Mouse (Mus musculus): ENCODE results near the gene 1700067P10Rik.

1700067P10Rik gene

DNA sequence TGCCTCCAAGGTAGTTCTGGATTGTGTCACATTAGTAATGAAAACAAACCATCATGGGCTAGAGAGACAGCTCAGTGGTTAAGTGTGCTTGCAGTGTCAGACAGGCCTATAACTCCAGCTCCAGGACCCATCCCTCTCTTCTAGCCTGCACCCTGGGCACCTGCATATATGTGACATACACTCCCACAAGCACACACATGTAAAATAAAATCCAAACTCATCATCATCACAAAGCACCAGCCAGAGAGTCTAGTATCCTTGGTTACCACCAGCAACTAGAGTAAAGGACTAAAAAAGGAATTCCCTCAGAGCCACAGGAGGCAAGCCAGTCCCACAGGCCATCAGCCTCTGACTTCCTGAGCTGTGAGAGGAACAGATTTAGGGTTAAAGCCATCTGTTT is at the start of gene 1700067P10Rik:
Gene 1700067P10Rik, plus strand, starts transcription at position 301 of the 400 bp plus-strand sequence.
- no peak for DNase-seq (ENCODE audit: low read depth, low spot score)

DNA sequence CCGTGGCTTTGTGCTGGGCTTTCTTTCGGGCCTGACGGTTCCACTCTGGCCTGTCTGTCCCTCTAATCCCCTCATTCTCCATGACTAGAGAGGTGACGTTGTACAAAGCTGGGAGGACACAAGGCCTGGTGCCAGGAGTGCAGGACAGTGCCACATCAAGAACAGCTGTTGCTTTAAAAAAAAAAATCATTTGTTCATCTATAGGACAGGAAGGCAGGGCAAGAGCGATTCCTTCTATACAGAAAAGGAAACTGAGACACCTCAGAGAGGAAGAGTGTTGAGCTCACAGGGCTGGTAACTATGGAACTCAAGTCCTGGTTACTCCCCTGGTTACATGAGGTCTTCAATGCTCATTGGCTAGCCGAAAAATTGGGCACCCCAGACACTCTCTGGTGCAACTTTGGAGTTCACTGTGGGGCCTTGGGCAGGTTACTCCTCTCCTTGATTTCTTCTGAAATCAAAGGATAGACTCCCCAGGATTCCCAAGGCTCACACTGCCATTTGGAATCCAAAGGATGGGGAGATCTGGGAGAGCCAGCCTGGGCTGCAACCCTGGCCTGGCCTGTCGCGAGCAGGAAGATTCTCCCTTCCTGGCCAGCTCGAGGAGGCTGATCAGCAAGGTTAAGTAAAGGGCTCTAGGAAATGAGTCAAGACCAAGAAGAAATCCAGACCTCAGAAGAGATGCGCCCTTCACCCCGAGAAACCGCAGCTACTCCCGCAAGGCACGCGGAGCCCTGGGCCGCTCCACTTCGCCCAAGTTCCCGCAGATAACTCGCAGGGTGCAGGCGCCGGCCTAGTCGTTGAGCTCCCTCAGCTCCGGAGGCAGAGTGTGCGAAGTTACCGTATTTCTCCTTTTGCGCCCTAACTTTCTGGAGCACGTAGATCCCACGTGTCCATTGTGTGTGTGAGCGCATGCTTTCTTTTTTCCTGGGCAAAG is 47.5 kb upstream of the 1700067P10Rik start:
- DNase-seq (ENCODE audit: low read depth, low spot score): peak; percentile 81

DNA sequence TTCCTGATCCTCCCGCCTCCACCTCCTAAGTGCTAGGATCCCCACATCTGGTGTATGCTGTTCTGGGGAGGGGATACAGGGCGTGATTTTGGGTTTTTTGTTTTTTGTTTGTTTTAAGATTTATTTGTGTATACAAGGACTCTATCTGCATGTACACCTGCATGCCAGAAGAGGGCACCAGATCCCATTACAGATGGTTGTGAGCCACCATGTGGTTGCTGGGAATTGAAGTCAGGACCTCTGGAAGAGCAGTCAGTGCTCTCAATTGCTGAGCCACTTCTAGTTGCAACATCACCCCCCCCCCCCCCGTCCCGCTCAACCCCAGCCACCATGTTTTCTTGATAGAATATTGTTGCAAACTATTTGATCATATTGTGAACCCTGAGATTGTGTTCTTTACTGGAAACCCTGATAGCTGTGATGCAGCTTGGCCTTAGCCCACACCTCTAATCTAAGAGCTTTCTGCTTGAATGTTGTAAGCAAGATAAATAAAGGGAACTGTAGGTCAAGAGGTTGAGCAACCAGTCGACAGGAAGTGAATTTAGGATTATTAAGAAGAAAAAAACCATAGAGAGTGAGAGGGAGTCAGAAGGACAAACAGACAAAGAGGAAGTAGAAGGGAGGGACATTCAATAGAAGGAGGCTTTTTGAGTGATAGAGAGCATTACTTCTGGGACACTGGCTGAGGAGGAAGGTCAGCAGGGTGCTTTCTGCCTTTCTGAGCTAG is 45.8 kb upstream of the 1700067P10Rik start:
- no peak for DNase-seq (ENCODE audit: low read depth, low spot score)

DNA sequence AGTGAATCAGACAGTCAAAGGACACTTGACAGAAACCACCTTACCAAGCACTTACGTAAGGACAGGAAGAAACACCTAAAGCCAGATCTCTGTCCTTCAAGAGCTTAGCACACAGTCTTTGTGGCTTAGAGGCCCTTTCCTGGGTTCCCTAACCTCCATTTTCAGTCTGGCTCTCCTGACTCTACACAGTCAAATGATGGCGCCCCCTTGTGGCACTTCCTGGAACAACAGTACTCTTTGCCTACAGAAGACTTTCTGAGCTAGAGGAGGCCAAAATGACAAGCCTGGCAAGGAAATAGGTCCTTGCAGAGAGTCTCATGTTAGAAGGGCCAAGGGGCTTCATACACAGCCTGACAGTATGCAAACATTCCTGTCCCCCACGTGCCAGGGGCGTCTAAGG is 43.5 kb upstream of the 1700067P10Rik start:
- DNase-seq (ENCODE audit: low read depth, low spot score): peak; percentile 87

DNA sequence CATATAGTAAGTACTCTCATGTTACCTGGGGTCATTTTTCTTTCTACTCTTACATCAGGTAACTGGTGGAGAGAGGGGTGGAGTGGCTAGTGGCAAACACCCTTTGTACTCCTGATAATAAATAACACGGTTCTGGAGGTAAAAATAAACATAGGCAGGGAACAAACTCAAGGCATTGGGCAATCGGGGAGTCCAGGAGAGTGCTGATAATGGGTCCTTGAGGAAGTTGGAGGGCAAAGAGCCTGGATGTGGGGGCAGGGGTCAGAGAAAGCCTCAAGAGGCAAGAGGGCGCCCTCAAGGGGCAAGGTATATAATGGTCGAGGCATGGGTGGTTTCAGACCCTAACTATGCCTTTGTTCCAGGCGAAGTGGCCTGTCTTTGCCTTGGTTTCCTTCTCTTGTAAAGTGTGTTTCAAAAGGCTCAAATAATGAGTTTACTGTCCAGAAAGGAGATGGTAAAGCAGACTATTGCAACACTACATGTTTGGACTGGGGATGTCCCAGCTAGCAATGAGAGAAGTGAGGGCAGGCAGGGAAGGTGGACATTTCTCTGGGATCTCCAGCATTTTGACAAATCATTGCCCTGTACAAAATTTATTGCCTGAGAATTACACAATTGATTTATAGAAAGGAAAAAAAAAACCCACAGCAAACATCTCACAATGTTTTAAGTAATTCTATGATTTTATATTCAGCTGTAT is 37.3 kb upstream of the 1700067P10Rik start:
- DNase-seq (ENCODE audit: low read depth, low spot score): no peak

DNA sequence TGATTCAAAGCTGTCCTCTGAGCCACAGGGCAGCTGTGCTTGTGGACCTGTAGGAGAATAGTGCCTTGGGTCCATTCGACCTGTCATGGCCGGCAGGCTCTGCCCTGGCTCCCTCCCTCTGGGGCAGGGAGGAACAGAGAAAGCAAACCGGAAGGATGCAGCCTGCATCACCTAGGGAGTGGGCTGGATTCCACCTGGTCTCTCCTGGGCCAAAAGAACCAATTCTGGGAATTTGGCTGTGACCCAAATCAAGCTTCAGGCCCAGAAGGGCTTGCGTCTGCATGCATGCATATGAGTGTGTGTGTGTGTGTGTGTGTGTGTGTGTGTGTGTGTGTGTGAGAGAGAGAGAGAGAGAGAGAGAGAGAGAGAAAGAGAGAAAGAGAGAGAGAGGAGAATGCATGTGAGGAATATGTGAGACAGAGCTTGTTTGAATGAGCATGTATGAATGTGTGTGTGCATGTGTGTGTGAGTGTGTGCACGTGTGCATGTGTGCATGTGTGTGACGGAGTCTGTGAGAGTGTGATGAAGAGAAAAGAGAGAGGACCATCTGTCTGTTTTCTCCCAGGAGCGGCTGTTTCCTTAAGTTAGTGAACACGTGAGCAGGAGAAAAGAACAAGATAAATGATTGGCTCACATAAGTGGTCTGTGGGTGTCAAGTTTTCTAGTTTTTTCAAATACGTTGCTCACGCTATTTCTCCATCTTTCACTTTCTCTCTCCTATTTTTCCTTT is 36.6 kb upstream of the 1700067P10Rik start:
- no peak for DNase-seq (ENCODE audit: low read depth, low spot score)

DNA sequence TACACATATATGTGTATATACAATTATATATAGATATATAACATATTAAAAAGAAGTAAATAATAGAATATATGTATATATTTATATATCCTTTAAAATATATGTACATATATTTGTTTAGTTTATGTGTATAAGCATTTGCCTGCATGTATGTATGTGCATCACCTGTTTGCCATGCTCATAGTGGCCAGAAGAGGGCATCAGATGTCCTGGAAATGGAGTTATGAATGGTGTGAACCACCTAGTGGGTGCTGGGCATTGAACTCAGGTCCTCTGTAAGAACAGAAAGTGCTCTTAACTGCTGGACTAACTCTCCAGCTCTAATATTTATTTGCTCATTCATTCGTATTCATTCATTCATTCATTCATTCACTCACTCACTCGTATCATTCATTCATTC is 35.5 kb upstream of the 1700067P10Rik start:
- DNase-seq (ENCODE audit: low read depth, low spot score): peak; percentile 40

DNA sequence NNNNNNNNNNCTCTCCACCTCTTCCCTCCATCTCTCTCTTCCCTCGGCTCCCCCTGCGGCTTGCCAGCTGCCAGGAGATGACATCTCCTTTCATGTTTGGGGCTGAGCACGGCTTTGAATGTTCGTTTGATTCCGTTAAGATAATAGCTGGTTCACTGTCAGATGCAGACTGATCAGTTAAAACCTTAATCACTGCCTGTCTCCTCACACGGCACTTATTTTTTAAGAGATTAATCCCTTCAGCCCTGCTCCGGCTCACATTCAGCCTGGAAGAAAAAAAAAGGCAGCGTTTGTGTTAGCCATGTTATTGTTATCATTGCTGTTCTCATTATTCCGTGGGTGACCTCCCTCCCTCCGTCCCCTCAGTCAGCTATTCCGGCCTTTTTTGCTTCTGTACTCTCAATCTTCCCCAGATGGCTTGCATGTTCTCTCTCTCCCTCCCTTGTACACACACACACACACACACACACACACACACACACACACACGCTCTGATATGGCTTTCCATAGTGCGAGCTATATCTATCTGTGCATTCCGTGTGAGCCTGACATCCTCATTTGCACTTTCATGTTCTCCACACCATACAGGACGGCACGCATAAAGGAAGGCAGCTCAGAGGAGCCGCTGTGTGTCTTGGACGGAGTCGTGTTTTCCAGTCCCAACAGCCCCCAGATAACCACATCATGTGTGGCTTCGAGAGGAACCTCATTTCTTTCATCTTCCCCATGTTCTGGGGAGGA is 33.9 kb upstream of the 1700067P10Rik start:
- no peak for DNase-seq (ENCODE audit: low read depth, low spot score)

DNA sequence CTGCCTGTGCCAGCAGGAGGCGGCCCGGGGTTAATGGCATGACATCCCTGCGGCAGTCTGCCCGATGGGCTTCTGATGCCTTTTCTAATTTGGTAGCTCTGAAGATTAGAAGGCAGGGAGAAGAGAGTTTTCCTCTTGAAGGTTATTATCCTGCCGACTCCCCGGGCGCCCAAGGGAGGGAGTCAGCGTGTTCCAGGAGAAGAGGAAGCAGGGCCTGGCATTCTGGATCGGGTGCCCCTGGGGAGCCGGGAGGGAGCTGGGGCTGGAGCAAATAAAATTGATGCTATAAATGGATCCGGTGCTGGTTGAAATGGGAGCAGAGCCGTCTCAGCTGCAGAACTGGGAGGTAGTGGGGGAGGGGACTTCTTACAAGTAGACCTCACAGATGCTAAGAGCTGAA is 31.7 kb upstream of the 1700067P10Rik start:
- no peak for DNase-seq (ENCODE audit: low read depth, low spot score)

DNA sequence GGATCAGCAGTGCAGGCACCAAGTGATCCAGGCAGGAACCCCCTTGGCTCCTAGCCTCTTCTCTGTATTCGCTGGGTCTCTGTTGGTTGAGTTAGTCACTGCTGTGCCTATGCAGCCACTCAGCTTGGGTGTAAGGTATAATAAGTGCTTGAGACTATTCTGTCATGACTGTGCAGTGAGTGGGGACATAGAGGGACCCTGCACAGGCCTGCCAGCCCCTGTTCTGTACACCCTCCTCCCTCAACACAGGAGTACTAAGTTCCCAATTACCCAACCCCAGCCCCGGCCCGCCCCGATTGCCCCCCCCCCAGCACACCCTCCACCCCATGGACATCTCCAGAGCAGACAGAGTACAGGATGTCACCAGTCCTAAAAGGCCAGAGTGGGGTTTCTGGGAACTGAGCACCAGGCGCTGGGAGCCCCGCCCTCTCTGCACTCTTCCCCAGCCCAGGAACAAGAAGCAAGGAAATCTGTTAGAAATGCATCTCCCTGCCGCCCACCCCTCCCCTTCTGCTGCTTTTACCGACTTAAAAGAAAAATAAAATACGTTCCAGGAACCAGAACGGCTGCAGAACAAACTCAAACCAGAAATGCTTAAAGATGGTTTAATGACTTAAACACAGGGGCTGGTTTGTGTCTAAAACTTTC is 24.8 kb upstream of the 1700067P10Rik start:
- no peak for DNase-seq (ENCODE audit: low read depth, low spot score)

DNA sequence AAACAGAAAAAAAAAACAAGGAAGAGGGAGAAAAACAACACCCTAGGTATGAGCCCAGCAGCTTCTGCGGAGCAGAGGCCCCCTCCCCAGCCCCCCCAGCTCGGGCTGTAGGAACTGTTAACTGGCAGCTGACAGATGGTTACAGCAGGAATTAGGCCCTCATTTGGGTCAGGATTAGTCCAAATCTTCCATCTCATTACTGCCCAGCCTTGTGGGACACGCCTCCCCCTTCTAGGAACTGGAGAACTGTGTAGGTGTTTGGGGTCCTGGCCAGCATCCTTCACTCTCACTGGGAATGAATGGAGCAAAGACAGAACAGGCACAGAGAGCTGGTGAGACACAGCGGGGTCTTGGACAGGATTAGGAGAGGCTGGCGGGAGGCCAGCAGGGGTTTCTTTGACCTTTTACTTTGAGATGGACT is 24.0 kb upstream of the 1700067P10Rik start:
- no peak for DNase-seq (ENCODE audit: low read depth, low spot score)

DNA sequence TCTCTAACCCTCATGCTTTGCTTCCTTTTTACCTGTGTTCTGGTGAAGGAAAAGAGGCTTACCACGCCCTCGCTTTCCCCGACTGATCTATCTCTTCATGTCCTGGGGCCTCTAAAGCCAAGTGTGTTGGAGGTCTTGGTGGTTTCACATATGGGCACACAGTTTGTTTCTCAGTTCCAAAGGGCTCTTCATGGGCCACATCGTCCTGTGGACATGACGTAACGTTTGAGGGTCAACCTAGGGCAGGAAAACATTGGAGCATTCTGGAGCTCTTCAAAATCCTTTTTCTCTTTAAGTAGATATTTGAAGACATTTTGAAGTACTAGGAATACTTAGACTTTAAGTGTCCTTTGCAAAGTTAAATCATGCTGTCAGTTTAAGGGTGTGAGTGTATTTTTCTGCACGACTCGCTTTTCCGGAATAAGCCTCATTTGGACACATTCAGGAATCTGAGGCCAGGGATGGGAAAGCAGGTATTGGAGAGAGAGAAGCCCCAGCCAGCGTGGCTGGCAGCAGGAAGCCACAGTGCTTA is 22.0 kb upstream of the 1700067P10Rik start:
- no peak for DNase-seq (ENCODE audit: low read depth, low spot score)

DNA sequence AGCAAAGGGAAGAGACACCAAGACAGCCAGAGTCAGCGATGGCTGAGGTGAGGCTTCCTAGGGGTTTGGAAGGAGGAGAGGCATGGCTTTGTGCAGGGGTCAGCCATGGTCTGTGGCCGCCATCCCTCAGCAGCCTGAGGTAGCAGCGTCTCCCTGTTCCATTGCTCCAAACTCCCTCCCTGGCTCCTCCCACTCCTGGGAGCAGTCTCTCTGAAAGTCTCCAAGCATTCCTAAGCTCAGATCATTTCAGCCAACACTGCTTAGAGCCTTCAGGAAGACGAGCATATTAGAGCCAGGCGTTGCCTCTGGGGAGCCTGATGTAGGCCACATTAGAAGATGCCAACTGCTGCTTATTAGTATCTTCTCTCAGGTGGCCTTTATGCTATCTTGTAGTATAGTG is 21.4 kb upstream of the 1700067P10Rik start:
- no peak for DNase-seq (ENCODE audit: low read depth, low spot score)

DNA sequence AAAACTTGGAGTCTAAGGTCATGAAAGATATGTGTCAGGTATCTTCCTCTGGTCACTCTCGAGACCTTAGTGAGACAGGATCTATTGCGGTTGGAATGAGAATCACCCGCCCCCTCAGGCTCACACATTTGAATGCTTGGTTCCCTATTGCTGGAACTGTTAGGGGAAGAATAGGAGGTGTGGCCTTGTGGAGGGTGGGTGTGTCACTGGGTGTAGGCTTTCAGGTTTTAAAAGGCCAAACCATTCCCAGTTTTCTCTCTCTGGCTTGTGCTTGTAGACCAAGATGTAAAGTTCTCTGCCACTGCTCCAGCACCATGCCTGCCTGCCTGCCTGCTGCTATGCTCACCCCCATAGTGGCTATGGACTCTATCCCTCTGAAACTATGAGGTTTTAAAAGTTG is 8.5 kb upstream of the 1700067P10Rik start:
- peak; percentile 68 for DNase-seq (ENCODE audit: low read depth, low spot score)

DNA sequence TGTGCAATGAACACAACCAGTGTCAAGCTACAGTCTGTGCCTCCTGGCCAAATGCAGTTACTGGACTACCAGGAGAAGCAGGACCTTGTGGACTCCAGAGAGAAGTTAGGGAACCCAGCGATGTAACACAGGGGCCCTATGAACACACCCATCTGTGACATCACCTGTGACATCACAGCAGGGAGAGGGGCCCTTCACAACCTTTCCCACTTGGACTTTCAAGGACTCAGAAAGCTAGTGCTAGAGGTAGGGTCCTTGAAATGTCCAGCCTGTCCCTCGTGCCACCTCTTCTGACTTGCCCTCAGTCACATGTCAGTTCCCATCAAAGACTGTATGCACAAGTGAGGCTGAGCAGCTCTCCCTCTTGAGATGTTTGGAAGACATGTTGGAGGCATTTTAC is 327 bp downstream of the 1700067P10Rik start:
- DNase-seq (ENCODE audit: low read depth, low spot score): no peak

DNA sequence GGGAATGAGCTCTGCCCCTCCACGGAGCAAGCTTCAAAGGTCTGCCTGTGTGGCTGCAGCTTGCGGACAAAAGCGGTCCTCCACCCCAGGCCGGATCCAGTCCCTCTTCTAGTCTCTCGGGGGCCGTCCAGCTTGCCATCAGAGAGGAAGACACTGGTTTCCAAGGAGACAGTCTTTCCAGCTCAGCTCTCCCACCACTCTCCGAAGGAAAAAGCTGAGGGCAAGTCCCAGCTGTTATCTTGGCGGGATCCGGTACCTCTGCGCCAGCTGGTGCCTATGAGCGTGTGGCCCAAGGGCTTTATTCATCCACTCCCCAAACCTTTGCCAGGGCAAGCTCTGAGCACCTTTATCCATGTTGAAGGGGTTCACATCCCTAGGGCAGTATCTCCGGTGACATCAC is 1.2 kb downstream of the 1700067P10Rik start:
- DNase-seq (ENCODE audit: low read depth, low spot score): no peak

DNA sequence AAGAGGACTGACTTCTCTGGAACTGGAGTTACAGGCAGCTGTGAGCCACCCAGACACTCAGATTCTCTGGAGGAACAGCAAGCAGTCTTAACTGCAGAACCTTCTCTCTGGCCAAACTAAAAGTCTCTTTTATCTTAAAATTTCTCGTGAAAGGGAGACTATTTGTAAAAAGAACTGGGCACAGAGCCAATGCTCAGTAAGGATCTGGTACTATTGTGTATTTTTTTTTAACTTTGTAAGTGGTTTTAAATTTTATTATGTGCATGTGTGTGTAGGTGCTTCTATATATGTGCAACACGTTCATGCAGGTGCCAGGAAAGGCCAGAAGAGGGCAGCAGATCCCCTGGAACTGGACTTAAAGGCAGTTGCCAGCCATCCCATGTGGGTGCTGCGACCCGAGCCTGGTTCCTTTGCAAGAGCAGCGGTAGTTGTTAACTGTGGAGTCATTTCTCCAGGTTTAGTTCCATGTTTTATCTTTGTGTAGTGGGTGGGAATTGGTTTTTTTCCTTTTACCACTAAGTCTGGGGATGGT is 4.2 kb downstream of the 1700067P10Rik start:
- DNase-seq (ENCODE audit: low read depth, low spot score): peak; percentile 45

DNA sequence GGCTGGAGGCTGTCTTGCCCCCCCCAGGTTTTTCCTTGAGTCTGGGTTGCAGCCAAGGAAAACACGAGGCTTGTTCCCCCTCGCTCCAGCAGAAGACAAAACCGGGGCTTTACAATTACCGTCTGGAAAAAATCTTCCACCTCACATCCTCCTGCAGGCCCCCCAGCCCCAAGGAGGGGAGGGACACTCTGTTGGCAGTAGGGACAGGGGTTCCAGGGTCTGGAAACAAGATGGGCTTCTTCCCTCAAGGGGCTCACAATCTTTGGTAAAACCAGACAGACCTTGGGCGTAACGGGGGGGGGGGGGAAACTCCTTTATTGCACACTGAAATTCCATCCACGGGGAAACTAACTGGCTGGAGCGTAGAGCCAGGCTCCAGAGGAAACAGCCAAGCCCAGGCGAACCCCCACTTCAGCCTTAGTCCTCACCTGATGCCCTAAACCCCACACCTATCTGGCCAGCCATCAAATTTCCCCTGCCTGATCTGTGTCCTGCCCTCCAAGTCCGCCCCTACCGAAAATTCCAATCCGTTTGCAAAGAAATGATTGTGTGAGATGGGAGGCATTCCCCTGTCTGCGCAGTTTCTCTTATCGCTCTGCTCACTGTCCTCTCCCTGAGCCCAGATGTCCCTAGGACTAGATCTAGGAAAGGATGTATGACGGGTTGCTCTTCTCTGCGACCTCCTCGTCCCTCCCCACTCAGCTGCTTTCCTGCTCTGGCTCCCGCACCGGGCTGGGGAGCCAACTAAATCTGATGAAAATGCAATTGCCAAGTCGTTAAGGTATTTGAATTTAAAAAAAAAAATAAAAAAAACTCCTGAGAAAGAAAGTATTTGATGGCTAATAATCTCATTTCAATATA is 5.9 kb downstream of the 1700067P10Rik start:
- no peak for DNase-seq (ENCODE audit: low read depth, low spot score)

DNA sequence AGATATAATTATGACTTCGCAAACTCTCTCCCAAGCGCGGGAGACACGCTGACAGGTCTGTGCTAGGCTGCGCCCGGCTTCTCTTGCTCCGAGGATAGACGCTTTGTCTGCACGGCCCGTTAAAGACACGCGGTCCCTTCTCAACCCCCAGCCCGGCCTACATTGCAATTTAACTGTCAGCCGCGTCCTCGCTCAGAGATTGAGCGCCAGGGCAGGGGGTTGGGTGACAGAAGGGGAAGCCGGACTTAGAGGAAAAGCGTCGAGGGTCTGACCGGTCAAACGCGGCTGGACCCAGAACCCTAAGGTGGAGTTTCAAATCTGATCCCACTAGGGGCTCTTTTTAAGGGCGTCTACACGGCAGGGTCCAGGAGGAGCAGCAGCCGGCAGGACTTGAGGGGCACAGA is 6.6 kb downstream of the 1700067P10Rik start:
- DNase-seq (ENCODE audit: low read depth, low spot score): peak; percentile 49
